Mouse (Mus musculus): Measurements from ENCODE around the gene Dek.

- no peak for TF ChIP-seq CTCF (IDR thresholded peaks at IDR 0.05; ENCODE audit: borderline replicate concordance, extremely low read depth, insufficient read depth, insufficient read length)
- TF ChIP-seq POLR2A (IDR thresholded peaks at IDR 0.05; ENCODE audit: borderline replicate concordance, extremely low read depth, insufficient read depth, insufficient read length, poor library complexity, severe bottlenecking), result no peak
Measured at GRCm38 (mm10) chr13:47072484-47072883, 33.5 kb downstream of the Dek start.
